Mouse (Mus musculus): ENCODE data around the gene Paqr7.
A peak's percentile ranks its signal among the peaks of the same experiment; 100 is the strongest.

Paqr7 gene

DNA sequence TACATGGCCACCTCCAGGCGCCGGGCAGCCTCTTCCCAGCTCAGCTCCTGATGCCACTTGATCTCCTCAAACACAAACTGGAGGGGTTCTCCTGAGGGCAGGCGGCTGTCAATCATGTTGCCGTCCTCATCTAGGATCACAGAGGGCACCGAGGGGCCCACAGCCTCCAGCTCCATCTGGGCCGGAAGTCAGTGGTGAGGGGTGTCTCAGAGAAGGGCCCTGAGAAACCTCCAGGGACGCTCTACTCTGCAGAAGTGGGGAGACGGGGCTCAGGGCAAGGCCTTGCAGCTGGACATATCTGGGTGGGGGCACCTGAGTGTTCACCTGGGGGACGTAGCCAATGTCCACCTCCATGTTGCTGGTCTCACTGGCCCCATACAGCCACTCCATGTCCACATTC lies 46.2 kb downstream of the Paqr7 start:
- no peak for DNase-seq

DNA sequence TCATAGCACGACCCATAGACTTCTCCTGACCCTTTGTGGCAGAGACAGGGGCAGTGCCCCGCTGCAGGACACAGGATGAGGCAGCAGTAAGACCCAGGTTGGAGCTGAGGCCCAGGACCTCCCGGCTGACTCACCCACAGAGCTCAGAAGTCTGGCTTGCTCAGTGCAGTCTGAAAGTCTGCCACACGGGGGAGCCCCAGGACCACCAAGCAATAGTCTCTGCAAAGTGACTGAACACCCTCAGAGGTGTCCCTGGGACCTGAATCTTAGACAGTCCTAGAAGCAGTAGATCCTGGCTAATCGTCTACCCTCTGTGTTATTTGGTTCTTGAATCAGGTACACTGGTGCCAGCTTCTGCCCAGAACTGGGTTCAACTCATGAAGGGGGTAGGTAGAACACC lies 46.8 kb downstream of the Paqr7 start:
- peak; percentile 93 for DNase-seq

DNA sequence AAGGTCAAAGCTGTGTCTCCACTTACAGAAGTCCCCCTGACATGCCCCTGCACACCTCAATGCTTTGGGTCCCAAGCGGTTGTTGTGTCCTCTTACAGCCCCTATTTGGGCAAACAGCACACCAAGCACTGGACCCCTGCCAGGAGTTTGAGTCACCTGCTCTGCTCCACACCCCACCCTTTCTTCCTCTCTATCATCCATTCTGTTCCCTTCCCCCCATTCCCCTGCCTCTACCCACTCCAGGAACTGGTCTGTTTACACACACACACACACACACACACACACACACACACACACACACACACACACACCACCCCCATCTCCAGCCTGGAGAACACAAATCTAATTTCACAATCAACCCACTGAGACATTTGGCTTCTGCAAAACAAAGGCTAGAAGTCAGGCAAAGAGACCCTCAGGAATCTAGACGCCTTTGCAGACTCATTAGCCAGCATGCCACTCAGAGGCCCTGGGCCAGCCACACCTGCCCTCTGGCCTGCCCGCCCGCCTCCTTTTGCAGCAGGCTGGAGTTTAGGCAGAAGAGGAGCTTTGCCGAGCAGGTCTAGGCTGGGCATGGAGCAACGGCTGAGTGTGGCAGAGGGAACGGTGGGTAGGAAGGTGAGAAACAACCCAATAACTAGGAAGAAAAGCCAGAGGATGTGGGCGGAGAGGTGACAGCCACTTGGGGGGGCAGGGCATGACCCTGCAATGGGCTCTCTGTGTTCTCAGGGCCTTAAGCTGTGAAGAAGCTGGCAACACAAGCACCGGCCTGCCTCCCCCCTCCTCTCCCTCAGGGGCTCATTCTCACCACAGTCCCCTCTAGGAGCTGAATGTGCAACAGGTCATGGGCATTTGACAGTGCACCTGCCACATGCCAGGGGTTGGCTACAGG lies 50.6 kb downstream of the Paqr7 start:
- peak; percentile 48 for DNase-seq

DNA sequence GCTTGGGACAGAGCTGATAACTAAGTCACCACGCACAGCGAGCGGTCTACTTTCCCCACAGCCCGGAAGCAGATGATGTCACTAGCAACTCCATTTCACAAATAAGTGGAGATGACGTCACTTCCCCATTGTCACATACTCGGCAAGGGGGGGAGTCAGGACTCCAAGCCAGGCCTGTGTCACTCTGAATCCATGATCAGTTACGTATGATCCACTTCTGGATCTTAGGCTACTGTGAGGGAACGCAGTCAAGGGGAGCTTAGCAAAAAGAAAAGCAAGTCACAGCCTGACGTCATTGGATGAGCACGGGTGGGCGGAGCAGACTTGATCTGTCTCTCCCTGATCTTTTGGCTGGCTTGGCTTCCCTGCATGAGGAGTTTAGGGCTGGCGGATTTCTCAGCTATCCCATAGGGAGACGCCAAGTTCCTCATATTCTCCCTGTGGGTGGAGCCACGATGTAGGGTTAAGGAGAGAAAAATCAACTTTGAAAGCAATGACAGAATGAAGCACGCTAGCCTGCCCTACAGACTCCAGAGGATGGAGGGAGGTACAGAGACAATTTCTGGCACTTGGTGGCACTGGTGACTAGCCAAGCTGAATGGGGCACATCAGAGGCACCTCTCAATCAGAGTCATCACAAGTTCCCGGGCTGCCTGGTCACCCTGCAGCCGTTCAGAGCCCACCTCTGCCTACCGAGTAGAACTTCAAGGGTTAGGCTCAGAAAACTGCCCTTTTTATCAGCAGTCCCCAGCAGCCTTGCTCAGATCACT lies 51.9 kb downstream of the Paqr7 start:
- no peak for DNase-seq

DNA sequence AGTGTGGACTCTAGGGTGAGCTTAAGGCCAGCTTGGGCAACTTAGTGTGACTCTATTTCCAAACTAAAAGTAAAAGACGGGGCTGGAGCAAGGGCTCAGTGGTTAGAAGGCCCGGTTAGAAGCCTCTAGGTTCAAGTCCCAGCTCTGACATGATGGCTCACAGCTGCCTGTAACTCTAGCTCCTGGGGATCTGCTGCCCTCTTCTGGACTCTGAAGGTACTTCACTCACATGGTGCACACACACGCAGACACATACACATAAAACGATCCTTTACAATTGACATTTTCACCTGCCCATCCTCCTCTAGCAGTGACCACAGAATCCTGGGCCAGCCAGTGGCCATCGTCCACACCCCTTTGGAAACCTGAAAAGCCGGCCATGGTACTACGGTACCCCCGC lies 53.4 kb downstream of the Paqr7 start:
- no peak for DNase-seq

DNA sequence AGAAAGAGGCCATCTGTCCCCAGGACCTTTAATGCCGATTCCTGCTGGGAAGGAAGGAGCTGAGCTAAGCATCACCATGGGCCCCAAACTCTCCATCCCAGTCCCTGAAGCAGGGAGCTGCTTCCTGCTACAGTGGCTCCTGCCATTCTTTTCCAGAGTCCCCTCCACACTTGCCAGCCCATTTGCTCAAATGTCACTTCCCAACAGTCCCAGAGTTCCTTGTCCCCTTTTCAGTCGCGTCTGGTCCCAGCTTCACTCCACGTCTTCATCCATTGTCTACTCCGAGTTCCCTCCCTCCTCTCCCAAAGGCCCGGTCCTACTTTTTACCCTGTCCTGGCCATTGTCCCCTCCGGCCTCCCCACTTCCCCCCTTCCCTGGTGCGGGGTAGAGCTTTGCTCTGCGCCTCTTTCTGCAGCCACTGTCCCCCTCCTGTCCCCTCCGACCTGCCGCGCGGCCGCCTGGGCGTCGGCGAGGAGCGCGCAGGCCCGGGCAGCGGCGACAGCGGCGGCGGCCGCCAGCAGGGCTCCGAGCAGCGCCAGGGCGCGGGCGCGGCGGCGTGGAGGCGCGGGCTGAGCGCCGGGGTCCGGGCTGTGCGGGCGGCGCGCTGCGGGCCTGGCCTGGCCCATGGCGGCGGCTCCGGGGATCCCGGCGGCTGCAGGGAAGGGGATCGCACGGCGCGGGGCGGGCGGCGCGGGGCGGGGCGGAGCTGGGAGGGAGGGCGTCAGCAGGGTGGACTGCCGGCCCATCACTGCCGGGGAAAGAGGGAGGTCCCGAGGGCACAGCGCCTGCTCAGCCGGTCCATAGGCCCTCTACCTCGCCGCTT lies 55.2 kb downstream of the Paqr7 start, which contains the start of gene Selenon:
Gene Selenon, minus strand, starts transcription at position 673 of the 823 bp plus-strand sequence.
- DNase-seq: peak; percentile 53

DNA sequence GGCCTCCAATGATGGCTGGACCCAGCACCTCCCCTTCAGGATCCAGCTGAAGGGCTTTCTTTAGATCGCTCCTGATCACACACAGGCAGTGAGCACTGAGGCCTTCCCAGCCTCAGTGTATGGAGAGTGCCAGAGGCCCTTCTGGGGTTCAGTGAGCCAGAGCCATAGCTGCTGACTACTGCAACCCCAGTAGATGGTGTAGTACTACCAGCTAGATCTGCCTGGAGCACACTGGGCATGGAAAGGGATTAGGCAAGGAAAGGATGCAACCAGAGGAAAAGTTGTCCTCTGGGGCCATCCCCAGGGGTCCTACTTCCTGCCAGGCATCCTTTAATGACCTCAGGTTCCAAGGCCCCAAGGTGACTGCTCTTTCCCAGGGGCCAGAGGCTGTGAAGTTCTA lies 57.1 kb downstream of the Paqr7 start:
- no peak for DNase-seq

DNA sequence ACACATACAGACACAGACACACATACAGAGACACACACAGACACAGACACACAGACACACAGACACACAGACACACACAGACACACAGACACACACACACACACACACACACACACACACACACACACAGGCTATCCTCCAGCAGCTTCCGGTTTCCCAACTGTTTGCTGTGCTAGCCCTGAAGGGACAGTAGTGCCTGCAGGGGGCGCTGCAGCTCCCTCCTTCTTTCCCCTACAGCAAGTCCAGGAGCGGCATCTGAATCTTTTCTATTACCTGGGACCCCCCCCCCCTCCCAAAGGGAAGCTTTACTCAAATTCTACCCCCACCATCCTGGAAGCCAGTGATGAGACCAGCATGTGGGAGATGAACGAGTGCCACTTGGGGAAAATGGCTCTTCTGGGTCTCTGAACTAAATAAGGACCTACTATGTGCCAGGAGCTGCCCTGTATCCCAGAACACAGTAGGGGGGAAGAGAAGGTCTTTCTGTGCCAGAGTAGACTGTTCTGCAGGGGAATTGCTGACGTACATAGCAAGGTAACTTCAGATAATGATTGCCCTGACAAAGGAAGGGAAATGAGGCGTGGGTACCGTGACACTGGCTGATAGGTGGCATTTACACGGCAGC lies 59.6 kb downstream of the Paqr7 start:
- peak; percentile 73 for DNase-seq

DNA sequence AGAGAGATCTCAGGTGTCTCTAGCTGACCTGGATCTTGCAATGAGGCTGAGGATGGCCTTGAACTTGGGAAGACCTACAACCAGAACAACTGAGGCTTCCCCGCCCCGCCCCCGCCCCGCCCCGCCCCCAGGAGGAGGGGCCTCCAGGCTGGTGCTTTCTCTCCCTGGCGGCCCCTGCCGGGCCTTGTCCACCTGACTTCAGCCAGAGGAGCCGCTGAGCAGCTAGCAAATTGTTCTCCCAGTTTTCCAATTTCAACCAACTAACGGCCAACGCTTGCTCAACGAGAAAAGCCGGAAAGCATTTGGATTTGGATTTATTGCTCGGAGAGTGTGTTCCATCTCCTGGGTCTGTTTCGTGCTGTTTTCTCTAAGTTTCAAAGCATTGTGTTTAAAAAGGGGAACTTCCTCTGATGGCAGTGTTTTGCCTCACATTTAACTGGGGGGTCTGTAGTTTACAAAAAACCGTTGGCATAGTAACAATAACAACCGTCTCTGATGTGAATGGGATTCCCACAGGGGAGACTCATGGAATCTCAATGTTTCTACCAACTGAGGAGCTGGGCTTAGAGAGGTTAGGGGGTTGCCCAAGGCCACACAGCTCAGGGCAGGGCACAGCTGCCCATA lies 61.2 kb downstream of the Paqr7 start:
- DNase-seq: no peak

DNA sequence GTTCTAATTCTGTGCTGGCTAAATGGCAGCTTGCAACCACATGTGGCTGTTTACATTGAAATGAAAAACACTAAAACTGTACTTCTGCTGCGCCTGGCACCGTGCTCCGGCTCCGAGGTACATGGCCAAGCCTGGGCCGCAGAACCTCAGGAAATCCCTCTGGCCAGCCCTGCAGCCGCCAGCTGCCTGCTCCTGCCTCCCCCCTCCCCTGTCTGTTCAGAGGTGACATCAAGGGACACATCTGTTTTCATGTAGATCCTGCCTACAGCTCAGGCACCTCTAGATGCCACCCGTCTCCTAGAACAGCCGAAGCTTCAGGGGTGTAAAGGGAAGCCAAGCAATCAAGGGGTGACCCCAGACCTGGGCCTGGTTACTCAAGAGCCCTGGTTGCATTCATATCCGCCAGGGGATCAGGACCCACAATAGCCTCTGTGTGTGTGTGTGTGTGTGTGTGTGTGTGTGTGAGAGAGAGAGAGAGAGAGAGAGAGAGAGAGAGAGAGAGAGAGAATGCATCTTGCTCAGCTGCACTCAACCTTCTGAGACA lies 62.1 kb downstream of the Paqr7 start:
- DNase-seq: no peak

DNA sequence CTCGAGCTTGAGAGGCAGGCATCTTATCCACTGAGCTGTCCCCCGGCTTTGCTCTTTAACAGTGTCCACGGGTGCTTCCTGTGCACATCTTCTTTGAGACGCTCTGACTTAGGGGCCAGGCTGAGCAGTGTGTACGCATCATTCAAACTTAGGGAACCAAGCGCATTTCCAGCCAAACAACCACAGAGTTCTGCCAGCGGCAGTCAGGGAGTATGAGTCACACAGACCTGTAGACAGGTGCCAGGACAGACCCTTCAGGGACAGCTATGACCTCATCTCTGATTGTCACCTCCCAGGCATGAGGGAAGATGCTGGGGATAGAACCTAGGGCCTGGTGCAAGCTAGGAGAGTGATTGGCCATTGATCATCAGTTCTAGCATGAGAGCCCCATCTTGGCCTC lies 62.7 kb downstream of the Paqr7 start:
- DNase-seq: no peak
